Mouse (Mus musculus): Measurements from ENCODE around the gene Tnpo2.

Gene Tnpo2

DNA sequence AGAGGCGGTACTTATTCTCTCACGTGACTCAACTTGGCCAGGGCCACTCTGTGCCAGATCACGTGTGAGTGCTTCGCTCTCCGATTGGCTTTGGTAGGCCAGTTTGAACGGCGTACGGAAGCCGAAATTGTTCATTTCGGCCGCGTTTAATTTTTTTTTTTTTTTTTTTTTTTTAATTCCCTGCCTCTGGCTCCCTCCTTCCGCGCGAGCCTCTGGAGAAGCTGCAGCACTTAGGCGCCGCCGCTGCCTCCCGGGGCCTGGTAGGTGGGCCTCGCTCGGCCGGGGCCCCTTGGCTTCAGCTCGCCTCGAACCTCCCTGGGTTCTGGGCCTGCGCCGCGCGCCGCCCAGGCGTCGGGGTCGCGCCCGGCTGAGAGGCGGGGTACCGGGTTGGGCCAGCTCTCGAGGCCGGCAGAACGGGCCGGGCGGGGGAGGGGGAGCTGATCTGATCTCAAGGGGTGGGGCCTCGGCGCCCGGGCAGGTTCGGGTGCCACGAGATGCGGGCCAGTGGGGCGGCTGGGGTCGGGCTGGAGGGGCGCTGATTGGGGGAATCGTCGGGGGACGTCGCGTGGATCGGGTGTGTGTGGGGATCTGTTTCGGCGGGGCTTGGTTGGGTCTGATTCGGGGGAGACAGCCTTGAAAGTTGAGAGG is at the start of gene Tnpo2:
Gene Tnpo2, plus strand, starts transcription at position 198 of the 648 bp plus-strand sequence.
- DNase-seq, result peak; percentile 86

DNA sequence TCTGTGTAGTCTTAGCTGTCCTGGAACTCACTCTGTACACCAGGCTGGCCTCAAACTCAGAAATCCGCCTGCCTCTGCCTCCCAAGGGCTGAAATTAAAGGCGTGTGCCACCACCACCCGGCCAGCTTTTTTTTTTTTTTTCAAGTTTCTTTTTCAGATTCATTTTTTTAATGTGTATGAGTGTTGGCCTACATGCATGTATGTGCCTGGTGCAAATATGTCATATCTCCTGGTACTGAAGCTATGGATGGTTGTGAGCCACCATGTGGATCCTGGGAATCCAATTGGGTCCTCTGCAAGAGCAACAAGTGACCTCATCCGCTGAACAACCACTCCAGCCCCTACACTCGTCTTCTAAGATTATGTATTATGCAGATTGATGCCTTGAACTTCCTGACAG is 49.3 kb upstream of the Tnpo2 start:
- no peak for DNase-seq

DNA sequence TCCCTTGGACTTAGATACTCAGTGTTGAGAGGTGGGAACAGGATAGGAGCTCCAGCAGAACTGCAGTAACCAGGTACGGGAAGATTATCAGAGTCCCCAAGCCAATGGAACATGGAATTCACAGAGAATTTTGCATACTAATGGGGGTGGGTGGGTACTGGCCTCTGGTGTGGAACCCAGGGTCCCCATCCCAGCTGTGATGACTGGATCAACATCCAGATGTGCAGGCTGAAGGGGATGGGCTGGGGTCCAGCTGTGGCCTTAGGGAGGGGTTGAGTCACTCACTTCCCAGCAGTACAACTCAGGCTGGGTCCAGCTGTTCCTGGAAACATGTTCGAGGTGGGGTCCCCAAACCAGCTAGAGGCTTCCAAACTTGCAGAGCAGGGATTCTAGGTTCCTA is 48.8 kb upstream of the Tnpo2 start:
- DNase-seq, result no peak

DNA sequence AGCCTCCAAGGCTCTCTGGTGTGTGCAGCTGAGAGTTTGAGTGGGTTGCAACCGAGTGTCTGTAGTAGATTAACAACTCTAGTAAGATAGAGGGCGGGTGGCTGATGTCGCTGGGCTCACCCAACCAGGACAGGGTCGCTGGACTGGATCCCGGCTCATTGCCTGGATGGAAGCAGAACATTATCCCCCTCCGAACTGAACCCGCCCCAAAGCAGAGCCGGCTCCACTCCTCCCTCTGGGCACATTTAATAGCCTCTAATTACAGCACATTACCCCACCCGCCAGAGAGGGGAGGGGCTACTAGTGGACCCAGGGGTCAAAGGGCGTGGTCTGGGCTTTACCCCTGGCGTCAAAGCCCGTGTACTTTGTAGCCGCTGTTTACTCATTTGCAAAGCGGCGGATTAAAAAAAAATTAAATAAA is 47.4 kb upstream of the Tnpo2 start:
- peak; percentile 48 for DNase-seq

DNA sequence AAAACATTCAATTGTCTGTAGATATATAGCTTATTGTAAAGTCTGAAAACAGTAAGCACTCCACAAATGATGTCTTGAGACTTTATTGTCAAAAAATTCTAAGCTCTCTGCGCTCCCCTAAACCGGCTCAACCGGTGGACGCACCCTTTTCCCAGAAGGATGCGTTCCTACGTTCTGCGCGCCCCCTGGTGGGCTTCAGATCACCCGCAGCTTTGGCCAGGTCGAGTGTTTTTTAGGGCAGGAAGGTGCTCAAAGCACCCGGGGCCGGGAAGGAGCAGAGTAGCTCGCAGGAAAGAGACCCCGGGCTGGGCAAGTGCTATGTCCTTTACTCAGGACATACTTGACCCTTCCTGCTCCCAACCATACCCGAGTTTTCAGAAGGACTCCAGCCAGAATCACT is 46.9 kb upstream of the Tnpo2 start:
- DNase-seq, result peak; percentile 91

DNA sequence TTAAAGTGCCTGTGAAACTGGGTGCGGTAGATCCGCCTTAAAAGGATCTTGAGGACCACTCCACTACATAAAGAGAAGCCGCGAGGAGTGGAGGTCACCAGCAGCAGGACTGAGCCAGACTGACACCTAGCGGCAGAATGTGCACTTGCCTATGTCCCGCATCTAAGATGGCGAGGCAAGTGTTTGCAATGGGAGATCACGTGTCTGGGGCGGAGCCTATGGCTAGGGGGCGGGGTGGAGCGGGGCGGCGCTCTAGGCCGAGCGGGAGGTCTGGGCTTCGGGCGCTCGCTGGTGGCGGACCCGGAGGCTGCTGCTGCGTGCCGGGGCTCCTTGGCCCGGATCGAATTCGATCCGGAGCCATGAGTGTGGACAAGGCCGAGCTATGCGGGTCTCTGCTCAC is 46.4 kb upstream of the Tnpo2 start, which contains the start of gene Hook2:
Gene Hook2, plus strand, starts transcription at position 255 of the 400 bp plus-strand sequence.
- peak; percentile 96 for DNase-seq

DNA sequence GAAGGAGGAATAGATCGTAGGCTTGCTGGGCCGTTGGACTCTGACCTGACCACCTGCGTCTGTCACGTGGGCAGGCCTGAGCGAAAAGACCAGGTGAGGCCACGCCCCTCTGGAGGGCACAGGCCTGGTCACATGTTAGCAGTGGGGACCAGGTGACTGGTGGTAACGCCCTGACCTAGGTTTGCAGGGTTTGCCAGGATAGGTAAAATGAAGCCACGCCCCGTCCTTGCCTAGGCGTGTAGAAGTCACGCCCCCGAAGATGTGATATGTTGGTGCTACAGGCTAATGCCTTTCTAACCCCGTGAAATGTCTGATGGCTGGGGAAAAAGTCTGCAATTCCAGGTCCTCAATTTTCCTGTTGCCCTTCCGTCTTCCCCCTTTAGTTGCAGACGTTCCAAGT is 45.9 kb upstream of the Tnpo2 start:
- DNase-seq, result no peak

DNA sequence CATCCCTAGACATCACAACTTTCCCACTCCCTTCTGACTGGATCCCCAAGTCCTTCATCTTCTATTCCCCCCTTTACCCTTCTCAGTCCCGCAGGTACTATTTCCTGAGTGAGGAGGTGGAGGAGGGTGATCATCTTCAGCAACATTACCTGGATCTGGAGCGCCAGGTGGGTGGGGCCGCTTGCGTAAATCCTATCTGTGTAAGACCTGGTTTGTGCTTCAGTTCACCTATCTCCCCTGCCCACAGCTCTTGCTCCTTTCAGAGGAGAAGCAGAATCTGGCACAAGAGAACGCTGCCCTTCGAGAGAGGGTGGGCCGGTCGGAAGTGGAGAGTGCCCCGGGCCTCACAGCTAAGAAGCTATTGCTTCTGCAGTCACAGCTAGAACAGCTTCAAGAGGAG is 42.3 kb upstream of the Tnpo2 start:
- DNase-seq, result no peak

DNA sequence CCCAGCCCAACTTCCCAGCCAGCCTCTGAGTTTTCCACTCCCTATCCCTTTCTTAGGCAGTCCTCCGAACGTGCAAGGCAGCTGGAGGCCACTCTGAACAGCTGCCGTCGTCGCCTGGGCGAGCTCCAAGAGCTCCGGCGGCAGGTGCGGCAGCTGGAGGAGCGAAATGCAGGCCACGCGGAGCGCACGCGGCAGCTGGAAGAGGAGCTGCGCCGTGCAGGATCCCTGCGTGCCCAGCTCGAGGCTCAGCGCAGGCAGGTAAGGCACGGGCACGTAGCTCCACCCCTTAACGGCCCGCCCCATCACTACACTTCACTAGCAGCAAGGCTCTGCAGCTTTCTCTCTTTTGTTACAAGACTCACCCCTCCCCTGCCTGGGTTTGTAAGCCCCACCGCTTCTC is 41.0 kb upstream of the Tnpo2 start:
- DNase-seq, result no peak

DNA sequence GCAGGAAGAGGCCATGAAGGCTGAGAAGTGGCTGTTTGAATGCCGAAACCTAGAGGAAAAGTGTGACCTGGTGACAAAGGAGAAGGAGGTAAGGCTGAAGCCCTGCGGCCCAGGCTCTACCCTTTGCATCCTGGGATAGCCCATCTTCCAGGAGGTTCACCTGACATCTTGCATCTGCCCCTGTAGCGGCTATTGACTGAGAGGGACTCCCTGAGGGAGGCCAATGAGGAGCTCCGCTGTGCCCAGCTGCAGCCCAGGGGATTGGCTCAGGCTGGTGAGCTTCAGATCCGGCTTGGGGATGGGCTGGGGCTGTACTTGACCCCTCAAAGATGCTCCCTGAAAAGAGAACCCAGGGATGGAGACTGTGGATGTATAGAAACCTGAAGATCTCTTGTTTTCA is 39.7 kb upstream of the Tnpo2 start:
- no peak for DNase-seq

DNA sequence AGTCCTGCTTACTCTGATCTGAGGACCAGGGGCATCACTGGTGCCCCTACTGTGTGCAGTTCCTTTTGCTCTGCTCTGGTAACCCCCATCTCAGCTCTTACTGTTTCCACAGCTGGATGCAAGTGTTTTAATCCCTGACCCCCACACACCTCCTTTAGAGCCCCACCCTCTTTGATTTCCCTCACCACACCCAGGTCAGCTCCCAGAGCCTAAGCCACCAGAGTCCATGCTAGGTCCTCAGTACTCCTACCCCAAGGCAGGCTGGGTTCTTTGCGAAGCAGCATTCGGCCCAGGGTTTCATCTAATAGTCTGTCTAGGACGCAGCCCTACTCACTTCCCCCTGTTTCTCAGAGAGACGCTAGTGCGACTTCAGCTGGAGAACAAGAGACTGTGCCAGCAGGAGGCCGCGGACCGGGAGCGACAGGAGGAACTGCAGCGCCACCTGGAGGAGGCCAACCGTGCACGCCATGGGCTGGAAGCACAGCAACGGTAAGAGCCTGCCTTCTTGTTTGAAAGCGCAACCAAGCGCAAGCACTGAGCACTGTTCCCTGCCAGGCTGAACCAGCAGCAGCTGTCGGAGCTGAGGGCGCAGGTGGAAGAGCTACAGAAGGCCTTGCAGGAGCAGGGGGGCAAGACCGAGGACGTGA is 38.9 kb upstream of the Tnpo2 start:
- peak; percentile 94 for DNase-seq

DNA sequence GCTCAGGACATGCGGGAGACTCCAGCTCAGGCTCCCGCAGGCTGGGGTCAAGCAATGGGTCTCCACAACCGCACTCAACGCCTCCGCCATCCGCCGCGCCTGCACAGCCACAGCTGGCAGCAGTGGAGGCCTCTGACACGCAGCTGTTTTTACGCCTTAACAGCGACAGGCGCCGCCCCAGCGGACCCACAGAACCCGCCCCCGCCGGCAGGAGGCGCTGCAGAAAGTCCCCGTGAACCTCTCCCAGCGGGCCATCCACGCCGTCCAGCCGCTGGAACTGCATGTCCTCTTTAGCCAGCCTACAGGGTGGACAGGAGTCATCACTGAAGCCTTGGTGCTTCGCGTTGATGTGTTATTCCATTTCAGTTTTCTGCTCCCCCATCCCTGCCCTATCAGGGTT is 29.0 kb upstream of the Tnpo2 start:
- no peak for DNase-seq

DNA sequence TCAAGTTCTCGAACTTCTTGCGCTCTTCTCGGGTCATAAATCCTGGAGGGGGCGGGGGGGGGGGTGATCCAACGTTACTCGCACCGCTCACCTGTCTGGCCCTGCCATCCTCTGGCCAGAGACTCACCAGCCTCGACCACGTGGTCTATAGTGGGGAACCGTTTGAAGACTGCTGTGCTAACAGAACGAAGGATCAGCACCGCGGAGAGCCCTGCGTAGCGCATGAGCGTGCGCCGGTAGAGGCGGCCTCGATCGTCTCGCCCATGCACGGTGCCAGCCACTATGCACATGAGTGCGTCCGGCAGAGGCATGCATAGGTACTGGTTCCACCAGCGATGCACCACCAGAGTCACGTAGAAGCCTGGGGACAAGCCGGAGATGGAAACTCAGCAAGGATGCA is 25.5 kb upstream of the Tnpo2 start:
- no peak for DNase-seq

DNA sequence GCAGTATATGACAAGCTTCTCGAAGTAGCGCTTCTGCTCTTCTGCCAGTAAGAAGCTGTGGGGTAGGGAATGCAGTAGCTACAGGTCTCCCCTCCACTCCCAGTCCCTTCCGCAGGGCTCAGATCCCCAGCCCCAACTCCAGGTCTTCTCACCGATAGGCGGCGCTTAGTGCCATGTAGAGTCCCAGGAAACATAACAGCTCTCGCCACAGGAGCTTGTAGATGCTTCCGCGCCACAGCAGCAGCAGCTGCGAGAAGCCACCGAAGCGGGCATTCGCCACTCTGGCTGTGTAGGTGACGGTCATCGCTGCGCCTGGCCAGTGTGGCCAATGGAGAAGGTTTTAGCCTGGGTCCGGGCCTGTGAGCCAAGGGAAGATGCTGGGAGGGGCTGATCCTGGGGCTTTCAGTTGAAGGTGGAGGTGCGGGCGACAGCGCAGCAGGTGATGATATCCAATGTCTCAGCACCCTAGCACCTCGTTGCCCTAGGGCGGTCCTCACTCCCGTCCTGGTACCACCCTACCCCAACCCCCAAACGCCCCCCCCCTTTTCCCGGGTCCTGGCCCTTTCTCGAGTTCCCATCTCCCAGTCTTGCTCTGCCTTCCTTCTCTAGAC is 23.4 kb upstream of the Tnpo2 start:
- DNase-seq, result peak; percentile 71

DNA sequence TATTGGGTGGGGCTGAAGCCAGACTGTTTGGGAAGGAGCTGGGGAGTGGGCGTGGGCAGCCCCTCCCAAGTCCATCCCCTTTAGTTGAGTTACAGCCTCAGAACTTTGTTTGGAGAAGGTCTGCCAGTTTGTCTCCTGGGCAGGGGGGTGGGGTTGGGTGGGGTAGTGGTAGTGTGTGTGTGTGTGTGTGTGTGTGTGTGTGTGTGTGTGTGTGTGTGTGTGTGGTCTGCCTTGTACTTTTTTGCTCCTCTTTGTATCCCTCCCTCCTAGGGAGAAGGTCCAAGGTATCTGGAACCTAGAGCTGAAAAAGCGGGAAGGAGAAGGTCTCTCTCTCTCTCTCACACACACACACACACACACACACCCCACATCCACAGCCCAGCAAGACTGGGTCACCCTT is 22.3 kb upstream of the Tnpo2 start, which contains the start of gene Best2:
Gene Best2, minus strand, starts transcription at position 101 of the 400 bp plus-strand sequence.
- no peak for DNase-seq

DNA sequence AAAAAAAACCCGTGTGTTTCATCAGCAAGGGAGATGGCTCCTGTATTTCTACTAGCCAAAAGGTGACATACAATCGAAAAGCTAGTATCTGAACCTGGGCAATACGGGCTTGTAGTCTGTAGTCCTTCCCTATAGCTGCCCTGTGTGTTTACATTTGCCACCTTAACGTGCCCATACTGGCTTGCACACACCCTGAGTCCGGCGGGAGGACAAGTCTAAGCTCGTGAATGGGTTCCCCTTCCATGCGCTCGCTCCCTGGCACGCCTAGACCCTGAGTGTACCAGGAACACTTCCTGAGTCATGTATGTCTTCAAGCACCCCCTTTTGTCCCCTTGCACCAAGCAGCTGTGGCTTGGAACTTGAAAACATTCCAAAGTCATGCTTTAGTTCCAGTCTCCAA is 20.0 kb upstream of the Tnpo2 start:
- DNase-seq, result no peak

DNA sequence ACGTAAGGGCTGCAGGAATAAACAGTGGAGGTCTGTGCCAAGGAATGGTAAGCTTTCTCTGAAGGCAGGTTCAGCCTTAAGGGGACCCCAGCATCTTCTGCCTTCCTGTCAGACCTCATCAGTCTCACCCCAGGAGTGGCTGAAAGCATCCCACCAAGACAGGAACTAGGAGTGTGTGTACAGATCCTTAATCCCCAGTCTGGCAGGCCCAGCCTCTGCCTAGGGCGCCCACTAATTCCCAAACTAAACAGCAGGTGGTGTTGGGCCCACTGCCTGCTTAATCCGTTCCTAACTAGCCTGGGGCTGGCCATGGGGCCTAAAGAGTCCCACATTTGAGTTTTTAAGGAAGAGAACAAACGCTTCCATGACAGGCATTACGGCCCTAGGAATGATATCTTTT is 19.5 kb upstream of the Tnpo2 start:
- DNase-seq, result no peak

DNA sequence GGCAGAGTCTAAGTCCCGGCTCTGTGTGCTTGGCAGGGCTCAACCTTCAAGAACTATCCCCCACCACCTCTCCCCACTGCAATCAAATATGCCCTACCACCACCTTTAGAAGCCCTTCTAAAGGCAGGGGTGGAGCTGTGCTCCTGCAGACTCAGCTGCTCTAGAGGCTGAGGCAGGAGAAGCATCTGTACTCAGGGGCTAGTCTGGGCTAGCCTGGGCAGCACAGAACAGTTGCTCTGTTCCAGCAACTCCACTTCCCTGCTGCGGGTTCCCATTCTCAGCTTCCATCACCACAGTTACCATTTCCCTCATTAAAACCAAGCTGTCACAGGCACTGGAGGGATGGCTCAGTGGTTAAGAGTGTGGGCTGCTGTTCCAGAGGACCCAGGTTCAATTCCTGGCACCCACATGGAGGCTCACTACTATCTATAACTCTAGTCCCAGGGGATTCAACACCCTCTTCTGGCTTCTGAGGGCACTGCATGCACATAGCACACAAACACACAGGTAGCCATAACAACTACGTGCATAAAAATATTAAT is 15.1 kb upstream of the Tnpo2 start:
- no peak for DNase-seq

DNA sequence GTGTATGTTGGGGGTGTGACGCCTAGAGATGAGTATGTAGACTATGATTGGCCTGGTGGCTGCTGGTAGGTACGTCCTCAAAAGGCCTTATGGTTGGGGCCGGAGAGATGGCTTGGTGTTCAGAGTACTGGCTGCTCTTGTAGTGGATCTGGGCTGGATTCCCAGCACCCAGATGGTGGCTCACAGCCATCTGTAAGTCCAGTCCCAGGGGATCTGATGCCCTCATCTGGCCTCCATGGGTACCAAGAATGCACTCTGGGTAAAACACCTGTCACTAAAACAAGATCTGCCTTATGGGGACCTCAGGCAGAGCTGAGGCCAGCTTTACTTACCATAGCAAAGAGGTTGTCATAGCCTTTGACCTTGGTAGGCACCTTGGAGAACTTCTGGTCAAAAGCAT is 12.9 kb upstream of the Tnpo2 start:
- no peak for DNase-seq

DNA sequence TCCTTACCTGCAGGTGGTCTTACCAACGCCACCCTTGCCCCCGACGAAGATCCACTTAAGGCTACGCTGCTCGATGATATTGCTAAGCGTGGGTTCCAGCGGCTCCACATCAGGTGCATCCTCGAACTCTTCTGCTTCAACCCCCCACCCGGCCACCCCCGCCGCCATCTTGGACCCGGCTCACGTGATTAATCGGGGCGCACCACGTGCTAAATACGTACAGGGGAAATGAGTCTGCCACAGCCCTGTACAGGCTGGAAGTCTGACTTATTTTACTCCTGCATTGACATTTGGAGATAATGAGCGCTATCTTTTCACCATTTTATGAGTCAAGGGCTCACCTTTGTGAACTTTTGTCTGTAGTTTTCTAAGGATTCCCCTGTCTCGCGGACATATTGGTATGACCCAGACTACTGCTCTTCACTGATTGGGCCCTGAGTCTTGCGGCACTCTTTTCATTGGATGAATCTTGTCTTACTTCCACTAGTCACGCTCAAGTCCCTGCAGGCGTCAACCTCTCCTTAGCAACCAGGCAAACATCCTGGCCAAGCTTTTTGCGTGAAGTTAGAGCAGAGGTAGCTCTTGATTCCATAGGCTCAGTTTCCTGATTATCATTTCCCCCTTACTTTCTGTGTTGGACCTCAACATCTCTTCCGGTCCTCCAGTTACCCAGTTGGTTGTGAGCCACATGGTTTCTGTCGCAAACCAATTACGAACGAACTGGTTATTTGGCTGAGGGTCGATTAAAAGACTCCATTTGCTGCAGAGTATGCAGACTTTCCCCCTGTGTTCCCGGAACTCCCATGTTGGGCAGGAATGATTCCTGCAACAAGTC is 11.4 kb upstream of the Tnpo2 start, which contains the start of gene Asna1:
Gene Asna1, minus strand, starts transcription at position 184 of the 835 bp plus-strand sequence.
- DNase-seq, result peak; percentile 78

DNA sequence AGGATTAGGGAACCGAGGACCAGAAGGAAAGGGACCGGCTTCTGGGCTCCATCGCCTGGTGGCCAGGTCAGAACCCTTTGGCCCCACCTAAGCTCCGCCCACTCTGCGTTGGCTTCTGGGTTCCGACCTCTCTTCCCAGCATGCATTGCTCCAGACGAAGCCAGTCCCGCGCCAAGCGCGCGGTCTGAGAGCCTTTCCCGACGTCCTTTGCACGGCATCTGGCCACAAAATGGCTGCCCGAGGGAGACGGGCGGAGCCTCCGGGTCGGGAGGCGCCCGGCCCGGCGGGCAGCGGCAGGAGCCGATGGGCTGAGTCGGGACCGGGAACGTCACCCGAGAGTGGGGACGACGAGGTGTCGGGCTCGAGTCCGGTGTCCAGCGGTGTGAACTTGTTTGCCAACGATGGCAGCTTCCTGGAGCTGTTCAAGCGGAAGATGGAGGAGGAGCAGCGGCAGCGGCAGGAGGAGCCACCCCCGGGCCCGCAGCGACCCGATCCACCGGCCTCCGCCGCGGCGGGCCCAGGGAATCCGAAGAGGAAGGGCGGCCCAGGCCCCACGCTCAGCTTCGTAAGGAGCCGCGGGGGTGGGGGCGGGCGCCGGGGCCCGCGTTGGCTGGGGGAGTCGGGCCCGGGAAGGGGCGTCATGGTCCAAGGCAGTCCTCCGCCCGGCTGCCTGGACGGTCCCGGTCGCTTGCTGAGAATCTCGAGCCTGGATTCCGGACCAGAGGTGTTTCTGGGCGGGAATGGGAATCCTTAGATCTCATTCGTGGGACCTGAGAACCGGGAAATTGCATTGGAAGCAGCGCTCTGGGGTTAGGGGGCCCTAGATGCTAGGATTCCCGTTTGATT is 9.8 kb upstream of the Tnpo2 start, which contains the start of gene Trir:
Gene Trir, plus strand, starts transcription at position 154 of the 846 bp plus-strand sequence.
- DNase-seq, result peak; percentile 96

DNA sequence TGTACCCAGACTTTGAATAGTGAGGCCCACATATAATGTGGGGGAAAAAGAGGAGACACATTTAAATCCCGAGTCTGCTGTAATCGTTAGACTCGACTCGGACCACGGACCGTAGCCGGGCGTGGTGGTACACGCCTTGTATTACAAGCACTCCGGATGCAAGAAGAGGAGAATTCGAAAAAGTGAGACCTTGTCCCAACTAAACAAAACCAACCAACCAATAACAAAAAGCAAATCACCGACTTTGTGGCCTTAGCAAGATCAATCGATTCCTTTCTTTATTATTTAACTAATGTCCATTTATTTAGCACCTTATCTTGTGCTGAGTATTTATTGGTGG is 9.2 kb upstream of the Tnpo2 start:
- DNase-seq, result no peak

Measured in cerebellum, adult 8-10 months (tissue).